Mouse (Mus musculus) forelimb bud, embryonic 11.5 days (tissue): ENCODE measurements around the gene Isx.
A peak's percentile ranks its signal among the peaks of the same experiment; 100 is the strongest.

Source experiments
- DNase-seq: peaks from one replicate; pipeline ENCODE4 v3.0.0-alpha.2; 2012; ENCODE audit warnings: low read depth, low spot score

Isx gene

GRCm38 (mm10) chr8:74872940-74873339, at the start of gene Isx:
Gene Isx, plus strand, starts transcription at chr8:74873173.
- DNase-seq = no peak

- DNase-seq = no peak
Measured at GRCm38 (mm10) chr8:74827689-74828088, 45.3 kb upstream of the Isx start.

DNA sequence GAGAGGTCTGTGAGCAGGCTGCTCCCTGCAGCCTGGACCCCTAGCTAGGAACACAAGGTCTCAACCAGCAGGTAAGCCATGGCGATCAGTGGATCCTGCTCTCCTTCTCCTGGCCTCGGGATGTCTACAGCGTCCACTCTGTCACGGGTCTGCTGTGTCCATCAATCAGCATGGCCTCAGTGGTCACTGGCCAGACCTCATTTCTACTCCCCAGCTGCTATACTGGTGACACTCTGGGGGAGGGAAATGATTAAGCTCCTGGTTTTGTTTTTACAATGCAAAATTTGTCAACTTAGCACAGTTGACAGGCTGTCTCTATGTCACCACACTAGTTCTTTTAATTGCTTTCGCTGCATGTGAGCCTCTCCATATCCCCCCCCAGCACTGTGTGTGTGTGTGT, 41.7 kb upstream of the Isx start:
- DNase-seq = no peak

- no peak for DNase-seq
Measured at GRCm38 (mm10) chr8:74834246-74834645, 38.7 kb upstream of the Isx start.

DNA sequence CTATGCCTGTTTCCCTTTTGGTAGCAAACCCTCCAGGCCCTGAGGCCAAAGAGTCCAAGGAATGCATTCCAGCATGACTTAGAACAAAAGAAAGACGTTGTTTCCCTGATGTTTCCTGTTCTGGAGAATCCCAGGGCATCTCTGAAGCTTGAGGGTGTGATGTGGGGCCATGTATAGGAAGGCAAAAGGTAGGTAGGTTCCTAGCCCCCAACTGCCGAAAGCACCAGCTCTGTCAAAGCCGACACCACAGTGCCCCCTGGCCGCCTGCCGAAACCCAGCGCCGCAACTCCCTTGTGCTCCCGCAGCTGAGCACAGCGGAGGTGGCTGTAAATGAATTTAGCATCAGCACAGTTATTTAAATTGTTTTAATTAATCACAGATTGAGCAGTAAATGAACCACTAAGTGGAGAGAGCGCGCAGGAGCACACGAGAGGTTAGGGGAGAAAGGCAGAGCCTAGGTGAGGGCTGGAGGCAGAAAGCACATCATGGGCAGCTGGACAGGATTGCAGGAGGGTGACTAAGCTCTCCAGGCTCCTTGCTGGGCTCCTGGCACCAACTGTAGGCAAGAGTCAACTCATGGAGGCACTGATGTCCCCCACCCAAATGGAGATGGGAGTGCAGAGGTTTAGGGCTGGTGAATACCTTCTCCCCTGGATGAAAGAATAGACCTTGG, 25.5 kb upstream of the Isx start:
- DNase-seq = no peak

DNA sequence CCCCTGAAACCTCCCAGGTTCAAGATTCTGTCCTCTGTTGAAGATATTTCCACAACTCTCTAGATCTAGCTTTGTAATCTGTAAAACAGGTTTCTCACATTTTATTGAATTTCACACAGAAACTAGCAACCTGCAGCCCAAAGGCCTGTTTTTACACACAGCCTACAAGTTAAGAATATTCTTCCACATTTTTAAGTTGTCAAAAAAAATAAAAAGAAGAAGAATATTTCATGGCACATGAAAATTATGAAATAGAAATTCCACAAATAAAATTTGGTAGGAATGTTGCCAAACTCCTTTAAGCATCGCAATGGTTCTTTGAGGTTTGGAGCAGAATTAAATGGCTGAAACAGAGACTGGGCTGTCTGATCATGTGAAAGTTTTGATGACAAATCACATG, 24.3 kb upstream of the Isx start:
- no peak for DNase-seq

- no peak for DNase-seq
Measured at GRCm38 (mm10) chr8:74850971-74851370, 22.0 kb upstream of the Isx start.

GRCm38 (mm10) chr8:74851837-74852236, 21.1 kb upstream of the Isx start:
- DNase-seq = peak; percentile 77

- peak; percentile 13 for DNase-seq
Measured at GRCm38 (mm10) chr8:74853488-74853887, 19.5 kb upstream of the Isx start.

- no peak for DNase-seq
Measured at GRCm38 (mm10) chr8:74854786-74855185, 18.2 kb upstream of the Isx start.

GRCm38 (mm10) chr8:74855341-74855740, 17.6 kb upstream of the Isx start:
- no peak for DNase-seq

- DNase-seq = no peak
Measured at GRCm38 (mm10) chr8:74859241-74859640, 13.7 kb upstream of the Isx start.

- no peak for DNase-seq
Measured at GRCm38 (mm10) chr8:74860449-74860848, 12.5 kb upstream of the Isx start.

- DNase-seq = no peak
Measured at GRCm38 (mm10) chr8:74862598-74862997, 10.4 kb upstream of the Isx start.

- no peak for DNase-seq
Measured at GRCm38 (mm10) chr8:74870346-74870949, 2.5 kb upstream of the Isx start.

DNA sequence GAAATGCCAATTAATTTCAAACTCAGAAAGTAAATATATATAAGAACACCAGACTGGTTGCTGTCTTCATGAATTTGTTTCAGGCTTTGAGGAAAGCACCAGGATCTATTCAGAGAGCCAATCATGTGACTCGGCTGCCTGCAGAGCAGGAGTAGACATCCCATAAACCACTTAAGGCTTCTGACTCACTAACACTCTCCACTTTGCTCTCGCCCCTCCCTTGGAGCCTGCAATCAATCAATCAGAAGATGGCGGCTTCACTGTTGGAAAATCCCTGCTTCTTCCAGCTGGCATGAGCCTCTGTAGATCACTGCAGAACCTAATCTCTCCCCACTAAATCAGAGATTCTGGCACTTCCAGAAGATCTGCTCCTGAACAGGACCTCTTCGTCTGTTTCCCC, 1.3 kb upstream of the Isx start:
- DNase-seq = no peak

DNA sequence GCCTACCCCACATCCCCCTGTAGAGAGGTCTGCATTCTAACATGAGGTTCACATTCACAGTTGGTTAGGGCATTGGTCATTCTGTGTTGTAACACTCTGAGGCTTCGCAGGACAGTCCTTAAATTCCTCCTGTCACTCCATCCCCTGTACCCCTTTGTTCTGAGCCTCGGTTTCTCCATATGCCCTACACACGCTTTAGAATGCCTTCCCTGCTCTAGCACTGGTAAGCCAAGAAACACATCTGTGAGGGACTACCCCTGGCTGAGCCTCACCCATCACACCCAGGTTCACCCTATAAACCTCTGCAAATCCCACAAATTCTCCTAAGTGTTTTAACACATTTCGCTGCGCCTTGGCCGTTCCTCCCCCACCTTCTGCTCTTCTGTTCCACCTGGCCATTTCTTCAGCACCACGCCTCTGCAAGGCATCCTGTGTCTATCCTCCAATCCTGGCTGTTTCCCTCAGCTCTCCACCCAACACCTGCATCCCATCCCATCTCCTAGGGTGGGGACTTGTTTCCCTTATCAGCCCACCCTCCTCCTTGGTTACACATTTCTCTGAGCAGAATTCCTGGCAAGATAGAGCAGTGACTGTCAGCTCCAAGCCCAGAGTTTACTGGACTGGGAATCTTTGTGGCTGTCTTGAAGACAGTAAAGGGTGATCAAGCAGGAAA, 686 bp upstream of the Isx start:
- no peak for DNase-seq

DNA sequence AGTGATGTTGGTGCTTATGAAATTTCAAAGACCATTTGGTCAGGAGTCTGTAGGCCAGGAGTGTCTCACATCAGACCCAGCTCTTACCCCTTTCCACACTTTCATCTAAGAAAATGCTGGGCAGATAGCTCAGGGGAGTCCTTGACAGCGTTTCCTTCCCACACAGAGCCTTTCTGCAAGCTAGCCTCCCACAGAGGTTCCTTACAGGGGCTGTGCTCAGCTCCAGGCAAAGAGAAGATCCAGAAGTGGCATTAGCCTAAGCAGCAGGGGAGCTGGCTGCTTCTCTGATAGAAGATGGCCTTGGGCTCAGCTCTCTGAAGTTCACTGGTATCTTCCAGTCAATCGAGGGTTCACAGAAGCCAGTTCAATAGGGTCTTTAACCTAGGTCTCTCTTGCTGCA, 1.6 kb downstream of the Isx start:
- DNase-seq = no peak

DNA sequence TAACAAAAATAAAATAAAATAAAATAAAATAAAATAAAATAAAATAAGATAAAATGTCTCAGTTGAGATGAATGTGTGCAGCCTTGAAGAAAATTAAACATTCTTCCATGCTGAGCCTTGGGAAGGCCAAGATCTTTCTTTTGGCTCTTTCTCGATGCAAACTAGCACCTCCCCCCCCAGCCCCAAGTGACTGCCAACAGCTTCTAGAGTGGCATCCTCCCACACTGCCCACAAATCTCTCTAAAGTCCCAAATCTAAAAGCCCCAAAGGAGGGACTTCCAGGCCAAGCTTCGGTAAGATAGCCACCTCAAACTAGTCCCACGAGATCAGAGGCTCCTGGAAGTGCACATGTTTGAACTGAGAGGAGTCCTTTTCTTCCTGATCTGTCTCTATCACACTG, 5.7 kb downstream of the Isx start:
- no peak for DNase-seq

DNA sequence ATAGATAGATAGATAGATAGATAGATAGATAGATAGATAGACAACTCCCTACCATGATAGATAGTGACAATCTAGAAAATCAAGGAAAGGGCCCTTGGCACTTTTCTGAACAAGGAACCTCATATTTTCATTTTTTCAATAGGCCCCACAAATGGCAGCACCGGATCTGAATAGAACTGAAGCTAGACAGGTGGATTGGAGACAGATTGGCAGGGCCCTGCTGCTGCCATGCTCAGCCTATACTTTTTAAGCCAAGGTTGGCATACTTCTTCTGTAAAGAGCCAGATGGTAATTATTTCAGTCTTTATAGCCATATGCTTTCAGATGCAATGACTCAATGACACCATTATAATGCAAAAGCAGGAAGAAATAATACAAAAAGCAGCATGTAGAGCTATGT, 15.8 kb downstream of the Isx start:
- DNase-seq = no peak

DNA sequence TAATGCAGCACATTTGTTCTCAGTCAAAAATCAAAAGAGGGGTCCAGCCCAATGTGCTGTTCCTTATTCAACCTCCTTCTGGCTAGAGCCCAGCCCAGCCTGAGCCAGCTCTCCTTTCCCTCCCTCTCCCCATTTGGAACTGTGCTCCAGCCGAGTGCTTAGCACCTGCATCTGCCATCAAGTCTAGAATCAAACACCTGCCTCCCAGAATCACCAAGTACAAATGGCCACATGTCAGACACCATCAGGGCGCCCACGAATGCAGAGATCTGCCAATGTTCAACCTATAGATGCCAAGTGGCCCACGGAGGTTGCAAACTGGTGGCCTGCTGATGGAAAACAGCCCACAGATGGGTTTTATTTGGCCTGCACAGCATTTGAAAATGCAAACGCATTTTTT, 18.1 kb downstream of the Isx start:
- DNase-seq = no peak

DNA sequence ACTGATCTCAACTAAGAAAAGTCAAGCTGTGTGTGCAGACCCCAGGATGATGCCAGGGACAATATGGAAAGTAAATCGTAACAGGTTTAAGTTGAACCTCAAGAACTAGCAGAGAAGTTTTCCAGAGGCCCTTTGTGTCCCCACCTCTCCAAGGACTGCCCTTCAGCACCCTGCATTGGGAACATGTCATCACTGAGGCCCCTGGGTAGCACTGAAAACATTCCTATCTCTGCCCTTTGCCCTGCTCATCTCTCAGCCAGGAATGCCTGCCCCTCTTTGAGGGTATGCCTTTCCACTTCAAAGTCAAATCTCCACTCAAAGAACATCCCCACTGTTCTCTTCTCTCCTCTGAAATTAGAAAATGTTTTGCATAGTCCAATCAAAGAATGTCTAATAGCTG, 23.3 kb downstream of the Isx start:
- DNase-seq = no peak

- DNase-seq = no peak
Measured at GRCm38 (mm10) chr8:74897315-74897714, 24.3 kb downstream of the Isx start.
